In genomic region chr2:36183278-36183677, GRCm38 (mm10) we compare ENCODE assay signal across 13 mouse cellular contexts. TPM values are rescaled to one million over a fixed set of nuclear protein-coding genes. Genes with fewer than 3 reads are reported as not detected.
DNase-seq lines count a peak whose midpoint lies in the region; ATAC-seq and TF ChIP-seq lines count a peak whose summit lies in the region.
"Had no signal": no experiment of that assay in that cellular context is flagged by ENCODE, and none has a peak within 500 bp of the region (broad histone marks: within the 10 kb centered on the region; RNA-seq: fewer than 3 reads in every experiment).

No protein-coding gene starts in this region.

- DNase-seq in embryonic facial prominence, embryonic 14.5 days (ENCODE audit: low spot score), result peak; percentile 50
- DNase-seq in embryonic facial prominence, embryonic 10.5 days (ENCODE audit: low spot score), result no peak
- DNase-seq in hindbrain, postnatal 0 days (ENCODE audit: low spot score), result peak; percentile 62
- no peak for DNase-seq in hindbrain, embryonic 14.5 days (ENCODE audit: low spot score)
- DNase-seq in lung, postnatal 14 days, result no peak
- peak; percentile 61 for DNase-seq in heart, postnatal 4 days
- DNase-seq: kidney, postnatal 10 days; thymus, adult 18-20 months had no signal

- no peaks in the 10 kb centered on the region for H3K27me3 ChIP-seq in embryonic facial prominence, embryonic 14.5 days (replicated peaks; ENCODE audit: control insufficient read depth, insufficient read depth, low read length)
- no peaks in the 10 kb centered on the region for H3K27me3 ChIP-seq in embryonic facial prominence, embryonic 10.5 days (replicated peaks; ENCODE audit: low read depth, poor library complexity, severe bottlenecking)
- H3K27me3 ChIP-seq in hindbrain, postnatal 0 days (ENCODE audit: insufficient read depth, low read length), result no peaks in the 10 kb centered on the region
- H3K27me3 ChIP-seq in hindbrain, embryonic 14.5 days (ENCODE audit: control insufficient read depth, insufficient read depth, low read length), result no peaks in the 10 kb centered on the region
- no peaks in the 10 kb centered on the region for H3K27me3 ChIP-seq in lung, embryonic 16.5 days (ENCODE audit: control insufficient read depth, insufficient read depth, low read depth, low read length)
- H3K27me3 ChIP-seq: midbrain, embryonic 15.5 days had no signal

- ATAC-seq in embryonic facial prominence, embryonic 14.5 days (ENCODE audit: low read depth), result no peak
- 0 out of 2 replicates have a peak, but pooled peaks have one; percentile 51 for ATAC-seq in hindbrain, postnatal 0 days
- ATAC-seq in hindbrain, embryonic 14.5 days (ENCODE audit: low FRiP score), result no peak
- ATAC-seq in lung, embryonic 16.5 days (ENCODE audit: low read depth), result peak; percentile 46; the same call in 1 of the 2 replicates
- no peak for ATAC-seq in erythroblast, adult 5-6 weeks (replicated peaks; ENCODE audit: low FRiP score, poor library complexity, severe bottlenecking)
- ATAC-seq: lung, postnatal 0 days; midbrain, embryonic 15.5 days had no signal

- H3K9ac ChIP-seq in embryonic facial prominence, embryonic 14.5 days (ENCODE audit: low read depth, low read length), result no peak overlapping the region
- H3K9ac ChIP-seq in hindbrain, postnatal 0 days (replicated peaks; ENCODE audit: low read length), result 0 out of 2 replicates have a peak overlapping the region, but pooled peaks have one; percentile 13
- H3K9ac ChIP-seq in hindbrain, embryonic 14.5 days, result no peak overlapping the region
- no peak overlapping the region for H3K9ac ChIP-seq in lung, embryonic 16.5 days (ENCODE audit: low read length)
- H3K9ac ChIP-seq: midbrain, embryonic 15.5 days had no signal

- no peaks in the 10 kb centered on the region for H3K9me3 ChIP-seq in embryonic facial prominence, embryonic 14.5 days (ENCODE audit: control insufficient read depth, low read length)
- H3K9me3 ChIP-seq in embryonic facial prominence, embryonic 10.5 days, result no peaks in the 10 kb centered on the region
- H3K9me3 ChIP-seq in hindbrain, postnatal 0 days (ENCODE audit: low read length), result no peaks in the 10 kb centered on the region
- no peaks in the 10 kb centered on the region for H3K9me3 ChIP-seq in hindbrain, embryonic 14.5 days (ENCODE audit: control insufficient read depth, low read length)
- H3K9me3 ChIP-seq in lung, embryonic 16.5 days (ENCODE audit: control insufficient read depth, low read length), result no peaks in the 10 kb centered on the region
- H3K9me3 ChIP-seq: G1E; midbrain, embryonic 15.5 days had no signal

- peaks cover 9% of the 10 kb centered on the region; the same call in 1 of the 2 replicates for H3K36me3 ChIP-seq in embryonic facial prominence, embryonic 14.5 days (ENCODE audit: control insufficient read depth, insufficient read depth, low read length)
- peaks cover 13% of the 10 kb centered on the region; the same call in 1 of the 2 replicates for H3K36me3 ChIP-seq in embryonic facial prominence, embryonic 10.5 days (replicated peaks)
- no peaks in the 10 kb centered on the region for H3K36me3 ChIP-seq in hindbrain, postnatal 0 days (ENCODE audit: insufficient read depth, low read length)
- H3K36me3 ChIP-seq in hindbrain, embryonic 14.5 days (replicated peaks; ENCODE audit: control insufficient read depth, insufficient read depth), result peaks cover 19% of the 10 kb centered on the region
- no peaks in the 10 kb centered on the region for H3K36me3 ChIP-seq in lung, embryonic 16.5 days (ENCODE audit: control insufficient read depth, insufficient read depth, low read length)
- H3K36me3 ChIP-seq: midbrain, embryonic 15.5 days had no signal

- WGBS in embryonic facial prominence, embryonic 14.5 days, result 54% methylated on average over 2 of the region's 2 CpGs
- 68% methylated on average over 2 of the region's 2 CpGs for WGBS in embryonic facial prominence, embryonic 10.5 days
- WGBS in hindbrain, postnatal 0 days, result 36% methylated on average over 2 of the region's 2 CpGs
- WGBS in hindbrain, embryonic 14.5 days, result 59% methylated on average over 2 of the region's 2 CpGs
- 45% methylated on average over 2 of the region's 2 CpGs for WGBS in lung, embryonic 16.5 days

- TF ChIP-seq CTCF in hindbrain, postnatal 0 days (IDR thresholded peaks at IDR 0.05; ENCODE audit: low read depth), result no peak

- H3K4me3 ChIP-seq in embryonic facial prominence, embryonic 14.5 days (ENCODE audit: low read depth, low read length), result no peak overlapping the region
- no peak overlapping the region for H3K4me3 ChIP-seq in embryonic facial prominence, embryonic 10.5 days
- H3K4me3 ChIP-seq in hindbrain, postnatal 0 days (ENCODE audit: low read length), result no peak overlapping the region
- H3K4me3 ChIP-seq in hindbrain, embryonic 14.5 days (replicated peaks; ENCODE audit: low read length), result no peak overlapping the region
- H3K4me3 ChIP-seq in lung, embryonic 16.5 days (ENCODE audit: low read length), result no peak overlapping the region
- H3K4me3 ChIP-seq: midbrain, embryonic 15.5 days had no signal

- H3K4me2 ChIP-seq in embryonic facial prominence, embryonic 14.5 days (ENCODE audit: low read depth, low read length), result no peak overlapping the region
- no peak overlapping the region for H3K4me2 ChIP-seq in hindbrain, postnatal 0 days (ENCODE audit: low read depth, low read length)
- no peak overlapping the region for H3K4me2 ChIP-seq in hindbrain, embryonic 14.5 days (replicated peaks)
- H3K4me2 ChIP-seq in lung, embryonic 16.5 days (ENCODE audit: low read depth, low read length), result no peak overlapping the region
- H3K4me2 ChIP-seq: midbrain, embryonic 15.5 days had no signal

- no peak overlapping the region for H3K27ac ChIP-seq in embryonic facial prominence, embryonic 14.5 days (replicated peaks; ENCODE audit: low read depth, low read length)
- no peak overlapping the region; the same call in 1 of the 2 replicates for H3K27ac ChIP-seq in embryonic facial prominence, embryonic 10.5 days (replicated peaks)
- peak overlapping the region; percentile 51; the same call in 1 of the 2 replicates for H3K27ac ChIP-seq in hindbrain, postnatal 0 days
- H3K27ac ChIP-seq in hindbrain, embryonic 14.5 days, result no peak overlapping the region
- peak overlapping the region; percentile 57 for H3K27ac ChIP-seq in lung, embryonic 16.5 days (ENCODE audit: low read length)
- H3K27ac ChIP-seq: midbrain, embryonic 15.5 days had no signal

- 0 out of 2 replicates have a peak, but pooled peaks cover 5% of the 10 kb centered on the region for H3K4me1 ChIP-seq in embryonic facial prominence, embryonic 14.5 days (ENCODE audit: control insufficient read depth, insufficient read depth, low read length)
- H3K4me1 ChIP-seq in embryonic facial prominence, embryonic 10.5 days, result peaks cover 7% of the 10 kb centered on the region
- no peaks in the 10 kb centered on the region for H3K4me1 ChIP-seq in hindbrain, postnatal 0 days (ENCODE audit: insufficient read depth, low read length)
- no peaks in the 10 kb centered on the region for H3K4me1 ChIP-seq in hindbrain, embryonic 14.5 days (replicated peaks; ENCODE audit: control insufficient read depth, insufficient read depth, low read length)
- H3K4me1 ChIP-seq in lung, embryonic 16.5 days (replicated peaks; ENCODE audit: control insufficient read depth, insufficient read depth, low read length), result peaks cover 18% of the 10 kb centered on the region; the same call in 1 of the 2 replicates
- H3K4me1 ChIP-seq: midbrain, embryonic 15.5 days had no signal

RNA-seq across cellular contexts. Expression of gene Rbm18, which starts 46.7 kb away (rescaled TPM):
- polyA plus RNA-seq in embryonic facial prominence, embryonic 14.5 days (2014; fragmentation: Nextera tagmentation; extraction: Ambion mirVana), result 73.4 and 81.8 TPM in 2 replicates
- 83.8 and 88.6 TPM in 2 replicates for polyA plus RNA-seq in embryonic facial prominence, embryonic 10.5 days (2016; fragmentation: Nextera tagmentation; extraction: Ambion mirVana)
- 47.3 and 48.6 TPM in 2 replicates for total RNA-seq in hindbrain, postnatal 0 days (2014; rRNA removed)
- polyA plus RNA-seq in hindbrain, postnatal 0 days (2015; fragmentation: Nextera tagmentation; extraction: Ambion mirVana), result 98.1 and 100 TPM in 2 replicates
- polyA plus RNA-seq in hindbrain, embryonic 14.5 days (2014; fragmentation: Nextera tagmentation; extraction: Ambion mirVana), result 130 and 137 TPM in 2 replicates
- 73.5 and 75.4 TPM in 2 replicates for polyA plus RNA-seq in lung, embryonic 16.5 days (2015; fragmentation: Nextera tagmentation; extraction: Ambion mirVana)
- 10 to 100 TPM; 41.4 to 42.7 TPM for total RNA-seq in heart, postnatal 4 days (2021)
- total RNA-seq in erythroblast, adult 5-6 weeks (2015; ENCODE audit: low replicate concordance), result 13.1 and 18.2 TPM in 2 replicates
- 19.0 and 20.5 TPM in 2 replicates for total RNA-seq in erythroblast, adult 5-6 weeks (2017; ENCODE audit: low replicate concordance)

RNA-seq across cellular contexts. Expression of gene Ptgs1, which starts 46.9 kb away (rescaled TPM):
- 14.7 and 15.6 TPM in 2 replicates for polyA plus RNA-seq in embryonic facial prominence, embryonic 14.5 days (2014; fragmentation: Nextera tagmentation; extraction: Ambion mirVana)
- polyA plus RNA-seq in embryonic facial prominence, embryonic 10.5 days (2016; fragmentation: Nextera tagmentation; extraction: Ambion mirVana), result 3.2 and 4.8 TPM in 2 replicates
- total RNA-seq in hindbrain, postnatal 0 days (2014; rRNA removed), result 6.8 and 8.0 TPM in 2 replicates
- polyA plus RNA-seq in hindbrain, postnatal 0 days (2015; fragmentation: Nextera tagmentation; extraction: Ambion mirVana), result 7.5 and 7.9 TPM in 2 replicates
- 6.5 and 7.6 TPM in 2 replicates for polyA plus RNA-seq in hindbrain, embryonic 14.5 days (2014; fragmentation: Nextera tagmentation; extraction: Ambion mirVana)
- polyA plus RNA-seq in lung, embryonic 16.5 days (2015; fragmentation: Nextera tagmentation; extraction: Ambion mirVana), result 76.1 and 83.5 TPM in 2 replicates
- 10 to 100 TPM; 13.7 to 16.0 TPM for total RNA-seq in heart, postnatal 4 days (2021)
- total RNA-seq in erythroblast, adult 5-6 weeks (2015; ENCODE audit: low replicate concordance), result 15.0 and 19.6 TPM in 2 replicates
- 12.1 and 13.6 TPM in 2 replicates for total RNA-seq in erythroblast, adult 5-6 weeks (2017; ENCODE audit: low replicate concordance)

RNA-seq across cellular contexts. Expression of gene Mrrf, which starts 47.1 kb away (rescaled TPM):
- 35.1 and 38.0 TPM in 2 replicates for polyA plus RNA-seq in embryonic facial prominence, embryonic 14.5 days (2014; fragmentation: Nextera tagmentation; extraction: Ambion mirVana)
- 30.6 and 34.1 TPM in 2 replicates for polyA plus RNA-seq in embryonic facial prominence, embryonic 10.5 days (2016; fragmentation: Nextera tagmentation; extraction: Ambion mirVana)
- total RNA-seq in hindbrain, postnatal 0 days (2014; rRNA removed), result 12.9 and 32.2 TPM in 2 replicates
- 16.6 and 17.0 TPM in 2 replicates for polyA plus RNA-seq in hindbrain, postnatal 0 days (2015; fragmentation: Nextera tagmentation; extraction: Ambion mirVana)
- 30.8 and 33.3 TPM in 2 replicates for polyA plus RNA-seq in hindbrain, embryonic 14.5 days (2014; fragmentation: Nextera tagmentation; extraction: Ambion mirVana)
- polyA plus RNA-seq in lung, embryonic 16.5 days (2015; fragmentation: Nextera tagmentation; extraction: Ambion mirVana), result 30.3 TPM in 2 replicates
- total RNA-seq in heart, postnatal 4 days (2021), result 10 to 100 TPM; 37.3 to 39.1 TPM
- total RNA-seq in erythroblast, adult 5-6 weeks (2015; ENCODE audit: low replicate concordance), result 3.3 and 6.7 TPM in 2 replicates
- 6.9 and 11.8 TPM in 2 replicates for total RNA-seq in erythroblast, adult 5-6 weeks (2017; ENCODE audit: low replicate concordance)

Comparison
In these comparisons a context has a peak if more than half of its experiments do, and no peak if none do; other contexts are left out.
1. ATAC-seq: peak in hindbrain, postnatal 0 days (single experiment) and lung, embryonic 16.5 days (single experiment); none in embryonic facial prominence, embryonic 14.5 days (single experiment), hindbrain, embryonic 14.5 days (single experiment) and erythroblast, adult 5-6 weeks (single experiment).
2. DNase-seq: peak in embryonic facial prominence, embryonic 14.5 days (single experiment), hindbrain, postnatal 0 days (single experiment) and heart, postnatal 4 days (single experiment); none in embryonic facial prominence, embryonic 10.5 days (single experiment), hindbrain, embryonic 14.5 days (single experiment) and lung, postnatal 14 days (single experiment).
3. H3K27ac ChIP-seq: peak in hindbrain, postnatal 0 days (single experiment) and lung, embryonic 16.5 days (single experiment); none in embryonic facial prominence, embryonic 14.5 days (single experiment), embryonic facial prominence, embryonic 10.5 days (single experiment) and hindbrain, embryonic 14.5 days (single experiment).